Mouse (Mus musculus): ENCODE results near the gene Faim. TPM values are rescaled to one million over a fixed set of nuclear protein-coding genes. Genes with fewer than 3 reads are reported as not detected.

Gene Faim
- polyA plus RNA-seq, 2 experiments, result 4.0 to 14.0 TPM

- ATAC-seq (ENCODE audit: insufficient read depth), result no peak
- H3K4me3 ChIP-seq (ENCODE audit: insufficient read depth in 1 of 2, low read depth in 2 of 2, low read length in 2 of 2), result no peak overlapping the region
- H3K9ac ChIP-seq (replicated peaks), result no peak overlapping the region
- H3K27me3 ChIP-seq (ENCODE audit: control insufficient read depth, insufficient read depth, low read length), result no peaks in the 10 kb centered on the region
- no peak overlapping the region for H3K4me2 ChIP-seq (ENCODE audit: low read depth)
- H3K4me1 ChIP-seq (replicated peaks; ENCODE audit: control insufficient read depth in 2 of 2, insufficient read depth in 2 of 2, low read length in 1 of 2), result no peaks in the 10 kb centered on the region
- WGBS (ENCODE audit: insufficient replicate concordance), result 75% methylated on average over 8 of the region's 8 CpGs
- H3K36me3 ChIP-seq (replicated peaks; ENCODE audit: control insufficient read depth, insufficient read depth, low read depth), result no peaks in the 10 kb centered on the region
- H3K27ac ChIP-seq, result no peak overlapping the region
- TF ChIP-seq CTCF (IDR thresholded peaks at IDR 0.05; ENCODE audit: low read depth) (no peak), EP300 (IDR thresholded peaks at IDR 0.05; ENCODE audit: low read depth) (no peak)
- no peaks in the 10 kb centered on the region for H3K9me3 ChIP-seq (ENCODE audit: control insufficient read depth, low read length)
- DNase-seq (ENCODE audit: low read depth in 3 of 3, low spot score in 3 of 3), result no peak
These were observed 45.9 kb downstream of the Faim start for GRCm38 (mm10) chr9:99032031-99032430.

GRCm38 (mm10) chr9:99034111-99034510 is 47.9 kb downstream of the Faim start:
- H3K9me3 ChIP-seq (ENCODE audit: control insufficient read depth, low read length), result no peaks in the 10 kb centered on the region
- 72% methylated on average over 8 of the region's 8 CpGs for WGBS (ENCODE audit: insufficient replicate concordance)
- TF ChIP-seq EP300 (IDR thresholded peaks at IDR 0.05; ENCODE audit: low read depth) (no peak), CTCF (IDR thresholded peaks at IDR 0.05; ENCODE audit: low read depth) (no peak)
- H3K4me2 ChIP-seq (ENCODE audit: low read depth), result no peak overlapping the region
- no peak for DNase-seq (ENCODE audit: low read depth in 3 of 3, low spot score in 3 of 3)
- H3K27ac ChIP-seq, result no peak overlapping the region
- no peak overlapping the region for H3K9ac ChIP-seq (replicated peaks)
- no peaks in the 10 kb centered on the region; the same call in 1 of the 2 replicates for H3K36me3 ChIP-seq (replicated peaks; ENCODE audit: control insufficient read depth, insufficient read depth, low read depth)
- H3K4me3 ChIP-seq (ENCODE audit: insufficient read depth in 1 of 2, low read depth in 2 of 2, low read length in 2 of 2), result no peak overlapping the region
- no peaks in the 10 kb centered on the region for H3K27me3 ChIP-seq (ENCODE audit: control insufficient read depth, insufficient read depth, low read length)
- no peak for ATAC-seq (ENCODE audit: insufficient read depth)
- H3K4me1 ChIP-seq (replicated peaks; ENCODE audit: control insufficient read depth in 2 of 2, insufficient read depth in 2 of 2, low read length in 1 of 2), result no peaks in the 10 kb centered on the region

GRCm38 (mm10) chr9:99035575-99035974 is 49.4 kb downstream of the Faim start, which contains the start of gene Gm1123:
TSS of gene Gm1123 (minus strand) at chr9:99035715.
- ATAC-seq (ENCODE audit: insufficient read depth) (no peak), DNase-seq (ENCODE audit: low read depth in 3 of 3, low spot score in 3 of 3) (no peak)
- Histone ChIP-seq H3K36me3 (replicated peaks; ENCODE audit: control insufficient read depth, insufficient read depth, low read depth) (peaks cover 7% of the 10 kb centered on the region; the same call in 1 of the 2 replicates), H3K4me2 (ENCODE audit: low read depth) (no peak within 1 kb of the TSS), H3K4me3 (ENCODE audit: insufficient read depth in 1 of 2, low read depth in 2 of 2, low read length in 2 of 2) (no peak within 1 kb of the TSS), H3K27me3 (ENCODE audit: control insufficient read depth, insufficient read depth, low read length) (no peaks in the 10 kb centered on the region), H3K27ac (no peak within 1 kb of the TSS), H3K9me3 (ENCODE audit: control insufficient read depth, low read length) (no peaks in the 10 kb centered on the region), H3K4me1 (replicated peaks; ENCODE audit: control insufficient read depth in 2 of 2, insufficient read depth in 2 of 2, low read length in 1 of 2) (no peaks in the 10 kb centered on the region), H3K9ac (replicated peaks) (no peak within 1 kb of the TSS)
- 85% methylated on average over 12 of the region's 12 CpGs for WGBS (ENCODE audit: insufficient replicate concordance)
- TF ChIP-seq CTCF (IDR thresholded peaks at IDR 0.05; ENCODE audit: low read depth) (no peak), EP300 (IDR thresholded peaks at IDR 0.05; ENCODE audit: low read depth) (no peak)

GRCm38 (mm10) chr9:99041994-99042393 is 55.8 kb downstream of the Faim start:
- DNase-seq (ENCODE audit: low read depth in 3 of 3, low spot score in 3 of 3) (no peak), ATAC-seq (ENCODE audit: insufficient read depth) (no peak)
- 68% methylated on average over 9 of the region's 9 CpGs for WGBS (ENCODE audit: insufficient replicate concordance)
- Histone ChIP-seq H3K9me3 (ENCODE audit: control insufficient read depth, low read length) (no peaks in the 10 kb centered on the region), H3K4me2 (ENCODE audit: low read depth) (no peak overlapping the region), H3K9ac (replicated peaks) (no peak overlapping the region), H3K36me3 (replicated peaks; ENCODE audit: control insufficient read depth, insufficient read depth, low read depth) (peaks cover 16% of the 10 kb centered on the region), H3K4me1 (replicated peaks; ENCODE audit: control insufficient read depth in 2 of 2, insufficient read depth in 2 of 2, low read length in 1 of 2) (no peaks in the 10 kb centered on the region), H3K4me3 (ENCODE audit: insufficient read depth in 1 of 2, low read depth in 2 of 2, low read length in 2 of 2) (no peak overlapping the region), H3K27ac (no peak overlapping the region), H3K27me3 (ENCODE audit: control insufficient read depth, insufficient read depth, low read length) (no peaks in the 10 kb centered on the region)
- TF ChIP-seq CTCF (IDR thresholded peaks at IDR 0.05; ENCODE audit: low read depth) (no peak), EP300 (IDR thresholded peaks at IDR 0.05; ENCODE audit: low read depth) (no peak)

- TF ChIP-seq CTCF (IDR thresholded peaks at IDR 0.05; ENCODE audit: low read depth) (no peak), EP300 (IDR thresholded peaks at IDR 0.05; ENCODE audit: low read depth) (no peak)
- H3K36me3 ChIP-seq (replicated peaks; ENCODE audit: control insufficient read depth, insufficient read depth, low read depth), result peaks cover 16% of the 10 kb centered on the region
- no peak overlapping the region for H3K27ac ChIP-seq
- H3K4me3 ChIP-seq (ENCODE audit: insufficient read depth in 1 of 2, low read depth in 2 of 2, low read length in 2 of 2), result no peak overlapping the region
- no peak overlapping the region for H3K4me2 ChIP-seq (ENCODE audit: low read depth)
- no peak overlapping the region for H3K9ac ChIP-seq (replicated peaks)
- DNase-seq (ENCODE audit: low read depth in 3 of 3, low spot score in 3 of 3) (no peak), ATAC-seq (ENCODE audit: insufficient read depth) (no peak)
- no peaks in the 10 kb centered on the region for H3K27me3 ChIP-seq (ENCODE audit: control insufficient read depth, insufficient read depth, low read length)
- 85% methylated on average over 4 of the region's 4 CpGs for WGBS (ENCODE audit: insufficient replicate concordance)
- H3K4me1 ChIP-seq (replicated peaks; ENCODE audit: control insufficient read depth in 2 of 2, insufficient read depth in 2 of 2, low read length in 1 of 2), result no peaks in the 10 kb centered on the region
- H3K9me3 ChIP-seq (ENCODE audit: control insufficient read depth, low read length), result no peaks in the 10 kb centered on the region
These were observed 56.5 kb downstream of the Faim start for GRCm38 (mm10) chr9:99042641-99043040.

All from liver, embryonic 14.5 days (tissue).